Mouse (Mus musculus): Measurements from ENCODE around the gene Sirt4. TPM values are rescaled to one million over a fixed set of nuclear protein-coding genes. Genes with fewer than 3 reads are reported as not detected.

Sirt4 gene
- polyA plus RNA-seq, 1 experiment from 2014 or later: 15.7 TPM

DNA sequence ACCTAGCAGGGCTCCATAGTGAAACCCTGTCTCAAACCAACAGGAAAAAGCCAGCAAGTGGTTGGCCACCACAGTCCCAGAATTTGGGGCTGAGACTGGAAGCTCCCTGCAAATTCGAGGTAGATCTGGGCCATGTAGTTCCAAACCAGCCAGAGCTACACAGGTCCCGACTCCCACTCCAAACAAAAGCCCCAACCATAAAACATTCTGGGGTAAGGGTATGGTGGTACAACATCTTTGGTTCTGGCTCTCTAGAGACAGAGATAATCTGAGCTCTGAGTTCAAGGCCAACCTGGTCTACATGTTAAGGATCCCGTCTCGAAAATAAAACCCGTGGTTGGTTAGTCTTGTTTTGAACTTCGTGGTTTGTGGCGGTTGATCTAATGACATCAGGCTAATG, 28.7 kb downstream of the Sirt4 start:
- Histone ChIP-seq H3K27ac (ENCODE audit: low read length) (no peak overlapping the region), H3K9me3 (ENCODE audit: low read length) (no peaks in the 10 kb centered on the region), H3K4me3 (ENCODE audit: low read depth, low read length) (no peak overlapping the region), H3K4me2 (replicated peaks; ENCODE audit: low read depth, low read length) (no peak overlapping the region), H3K27me3 (replicated peaks; ENCODE audit: insufficient read depth, low read length) (no peaks in the 10 kb centered on the region), H3K9ac (replicated peaks; ENCODE audit: low read depth) (no peak overlapping the region), H3K4me1 (ENCODE audit: insufficient read depth, low read depth, low read length) (no peaks in the 10 kb centered on the region), H3K36me3 (ENCODE audit: insufficient read depth, low read length) (no peaks in the 10 kb centered on the region)
- WGBS: 76% methylated on average over 7 of the region's 7 CpGs
- no peak for TF ChIP-seq CTCF (IDR thresholded peaks at IDR 0.05)
- TF ChIP-seq EP300 (IDR thresholded peaks at IDR 0.05): no peak
- no peak for ATAC-seq
- no peak for DNase-seq (ENCODE audit: low spot score)

DNA sequence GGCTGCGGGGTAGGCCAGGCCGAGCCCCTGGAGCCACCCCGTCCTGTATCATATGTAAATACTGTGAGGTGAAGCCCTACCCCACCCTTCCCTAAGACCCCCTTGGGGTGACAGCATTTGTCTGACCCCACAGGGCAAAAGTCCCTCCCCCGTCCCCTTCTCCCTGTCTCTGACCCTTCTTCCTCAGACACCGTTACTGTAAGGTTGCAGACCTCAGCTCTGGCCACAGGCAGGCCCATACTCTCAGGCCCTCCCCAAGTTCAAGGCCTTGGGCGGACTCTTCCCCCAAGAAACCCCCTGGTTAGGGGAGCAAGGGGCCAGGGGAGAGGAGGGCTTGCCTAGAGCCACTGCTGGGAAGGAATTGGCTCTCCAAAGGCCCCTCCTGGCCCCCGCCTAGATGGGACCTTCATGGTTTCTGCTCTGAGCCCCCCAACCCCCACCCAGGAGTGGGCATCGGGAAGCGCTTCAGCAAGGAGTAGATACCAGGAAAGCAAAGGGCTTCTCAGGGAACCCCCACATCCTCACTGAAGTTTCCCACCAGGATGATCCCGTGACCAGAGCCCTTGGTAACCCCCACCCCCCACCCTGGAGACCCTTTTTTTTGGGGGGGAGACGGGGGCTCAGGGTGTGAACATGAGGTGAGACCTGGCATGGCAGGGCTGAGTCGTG, 30.0 kb downstream of the Sirt4 start:
- H3K4me2 ChIP-seq (replicated peaks; ENCODE audit: low read depth, low read length): no peak overlapping the region
- DNase-seq (ENCODE audit: low spot score) (no peak), ATAC-seq (no peak)
- H3K9me3 ChIP-seq (ENCODE audit: low read length): no peaks in the 10 kb centered on the region
- no peak for TF ChIP-seq EP300 (IDR thresholded peaks at IDR 0.05)
- no peak for TF ChIP-seq CTCF (IDR thresholded peaks at IDR 0.05)
- H3K27me3 ChIP-seq (replicated peaks; ENCODE audit: insufficient read depth, low read length): no peaks in the 10 kb centered on the region
- 76% methylated on average over 11 of the region's 12 CpGs for WGBS
- H3K36me3 ChIP-seq (ENCODE audit: insufficient read depth, low read length): no peaks in the 10 kb centered on the region
- H3K4me3 ChIP-seq (ENCODE audit: low read depth, low read length): no peak overlapping the region
- H3K9ac ChIP-seq (replicated peaks; ENCODE audit: low read depth): no peak overlapping the region
- H3K27ac ChIP-seq (ENCODE audit: low read length): no peak overlapping the region
- H3K4me1 ChIP-seq (ENCODE audit: insufficient read depth, low read depth, low read length): no peaks in the 10 kb centered on the region

DNA sequence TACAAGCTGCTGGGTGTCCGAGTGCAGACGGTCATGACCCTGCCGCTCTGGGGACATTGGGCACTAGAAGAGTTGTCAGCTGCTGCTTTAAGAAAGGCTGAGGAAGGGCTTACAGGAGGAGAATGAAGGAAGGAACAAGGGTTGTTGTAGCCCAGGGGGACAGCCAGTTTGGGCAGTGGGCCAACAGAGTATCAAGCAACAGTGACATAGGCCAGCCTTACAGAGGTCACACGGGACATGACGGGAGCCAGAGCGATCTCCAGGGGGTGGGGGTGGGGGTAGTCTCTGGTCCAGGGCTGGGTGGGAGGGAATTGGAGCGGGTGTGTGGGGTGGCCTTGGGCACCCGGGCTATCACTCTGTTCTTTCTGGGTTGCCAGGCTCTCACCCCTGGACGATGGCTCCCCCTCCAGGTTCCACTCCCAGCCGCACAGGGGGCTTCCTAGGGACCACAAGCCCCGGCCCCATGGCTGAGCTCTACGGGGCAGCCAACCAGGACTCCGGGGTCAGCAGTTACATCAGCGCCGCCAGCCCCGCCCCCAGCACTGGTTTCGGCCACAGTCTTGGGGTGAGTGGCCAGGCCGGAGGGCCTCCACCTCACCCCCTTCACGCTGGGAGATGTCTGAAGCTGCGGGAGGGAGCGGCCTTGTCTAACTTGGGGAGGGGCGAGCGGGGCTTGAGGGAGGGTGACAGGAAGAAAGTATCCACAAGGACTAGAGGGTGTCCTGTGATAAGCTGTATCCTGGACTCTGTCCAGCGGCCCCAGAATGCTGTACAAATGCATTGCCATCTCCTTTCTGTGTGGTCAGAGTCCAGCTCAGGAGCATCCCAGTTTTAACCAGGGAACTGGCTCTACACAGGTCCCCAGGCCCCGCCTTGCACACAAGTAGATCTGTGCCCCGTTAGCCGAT, 33.9 kb downstream of the Sirt4 start:
- no peak overlapping the region for H3K27ac ChIP-seq (ENCODE audit: low read length)
- no peaks in the 10 kb centered on the region for H3K4me1 ChIP-seq (ENCODE audit: insufficient read depth, low read depth, low read length)
- H3K36me3 ChIP-seq (ENCODE audit: insufficient read depth, low read length): no peaks in the 10 kb centered on the region
- no peak overlapping the region for H3K4me3 ChIP-seq (ENCODE audit: low read depth, low read length)
- H3K9ac ChIP-seq (replicated peaks; ENCODE audit: low read depth): no peak overlapping the region
- no peaks in the 10 kb centered on the region for H3K9me3 ChIP-seq (ENCODE audit: low read length)
- no peak overlapping the region for H3K4me2 ChIP-seq (replicated peaks; ENCODE audit: low read depth, low read length)
- 0 out of 2 replicates have a peak, but pooled peaks have one; percentile 8 for ATAC-seq
- H3K27me3 ChIP-seq (replicated peaks; ENCODE audit: insufficient read depth, low read length): no peaks in the 10 kb centered on the region
- no peak for TF ChIP-seq CTCF (IDR thresholded peaks at IDR 0.05)
- TF ChIP-seq EP300 (IDR thresholded peaks at IDR 0.05): no peak
- no peak for DNase-seq (ENCODE audit: low spot score)
- WGBS: 84% methylated on average over 26 of the region's 27 CpGs

DNA sequence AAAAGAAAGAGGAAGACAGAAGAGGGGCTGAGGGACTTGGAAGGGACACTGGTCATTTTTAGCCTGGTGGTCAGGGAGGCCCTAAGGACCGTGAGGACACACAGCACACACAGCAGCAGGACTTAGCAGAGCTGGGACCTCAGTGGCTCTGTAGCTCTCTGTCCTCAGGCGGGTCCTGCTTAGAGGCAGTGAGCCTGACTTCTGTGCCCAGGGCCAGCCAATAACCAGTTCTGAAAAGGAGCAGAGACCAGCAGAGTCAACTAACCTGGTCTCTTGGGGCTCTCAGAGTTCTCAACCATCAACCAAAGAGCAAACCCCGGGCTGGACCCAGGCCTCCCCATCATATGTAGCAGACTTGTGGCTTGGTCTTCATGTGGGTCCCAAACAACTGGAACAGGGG, 35.3 kb downstream of the Sirt4 start:
- H3K9me3 ChIP-seq (ENCODE audit: low read length): no peaks in the 10 kb centered on the region
- 76% methylated on average over 3 of the region's 3 CpGs for WGBS
- H3K4me1 ChIP-seq (ENCODE audit: insufficient read depth, low read depth, low read length): no peaks in the 10 kb centered on the region
- no peak overlapping the region for H3K9ac ChIP-seq (replicated peaks; ENCODE audit: low read depth)
- no peak overlapping the region for H3K4me2 ChIP-seq (replicated peaks; ENCODE audit: low read depth, low read length)
- ATAC-seq (no peak), DNase-seq (ENCODE audit: low spot score) (no peak)
- H3K27ac ChIP-seq (ENCODE audit: low read length): no peak overlapping the region
- no peak for TF ChIP-seq CTCF (IDR thresholded peaks at IDR 0.05)
- TF ChIP-seq EP300 (IDR thresholded peaks at IDR 0.05): no peak
- no peaks in the 10 kb centered on the region for H3K27me3 ChIP-seq (replicated peaks; ENCODE audit: insufficient read depth, low read length)
- H3K4me3 ChIP-seq (ENCODE audit: low read depth, low read length): no peak overlapping the region
- no peaks in the 10 kb centered on the region for H3K36me3 ChIP-seq (ENCODE audit: insufficient read depth, low read length)

DNA sequence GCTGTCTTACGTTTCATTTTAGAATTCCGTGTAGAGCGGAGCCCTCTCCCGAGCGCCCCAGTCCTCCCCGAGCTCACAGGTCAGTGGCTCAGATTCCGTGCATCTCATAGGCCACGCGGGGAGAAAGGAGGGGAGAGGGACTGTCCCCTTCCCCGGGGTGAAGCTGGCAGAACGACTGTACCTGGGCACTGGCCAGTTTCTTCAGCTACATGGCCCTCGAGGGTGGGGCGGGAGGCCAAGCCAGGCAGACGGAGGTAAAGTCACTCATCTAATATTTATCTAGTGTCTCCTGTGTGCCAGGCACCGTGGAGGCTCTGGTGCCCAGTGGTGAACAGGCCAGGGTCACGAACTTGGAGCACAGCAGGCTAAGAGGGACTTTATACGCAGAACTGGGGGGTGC, 37.4 kb downstream of the Sirt4 start:
- peak; percentile 33 for DNase-seq (ENCODE audit: low spot score)
- TF ChIP-seq CTCF (IDR thresholded peaks at IDR 0.05) (no peak), EP300 (IDR thresholded peaks at IDR 0.05) (no peak)
- Histone ChIP-seq H3K4me3 (ENCODE audit: low read depth, low read length) (no peak overlapping the region), H3K27ac (ENCODE audit: low read length) (no peak overlapping the region), H3K27me3 (replicated peaks; ENCODE audit: insufficient read depth, low read length) (no peaks in the 10 kb centered on the region), H3K4me1 (ENCODE audit: insufficient read depth, low read depth, low read length) (no peaks in the 10 kb centered on the region), H3K9me3 (ENCODE audit: low read length) (no peaks in the 10 kb centered on the region), H3K36me3 (ENCODE audit: insufficient read depth, low read length) (no peaks in the 10 kb centered on the region), H3K9ac (replicated peaks; ENCODE audit: low read depth) (no peak overlapping the region), H3K4me2 (replicated peaks; ENCODE audit: low read depth, low read length) (no peak overlapping the region)
- ATAC-seq: peak; percentile 48; the same call in 1 of the 2 replicates
- WGBS: 58% methylated on average over 15 of the region's 17 CpGs

DNA sequence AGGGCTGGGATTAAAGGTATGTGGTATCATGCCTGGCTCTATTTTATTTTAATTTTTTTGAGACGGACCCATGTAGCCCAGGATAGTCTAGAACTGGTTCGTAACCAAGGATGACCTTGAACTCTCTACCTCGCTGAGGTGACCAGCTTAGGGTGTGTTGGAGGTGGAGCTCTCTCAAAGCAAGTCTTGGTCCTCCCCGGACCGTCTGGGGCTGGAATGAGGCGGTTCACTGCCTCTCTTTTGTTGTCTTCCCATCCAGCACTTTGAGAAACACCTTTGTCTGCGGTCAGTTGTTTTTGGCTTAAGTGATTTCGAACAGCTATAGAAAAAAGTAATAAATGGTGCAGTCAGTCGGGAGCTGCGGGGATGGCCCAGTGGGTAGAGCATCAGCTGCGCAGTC, 40.4 kb downstream of the Sirt4 start:
- no peak for DNase-seq (ENCODE audit: low spot score)
- Histone ChIP-seq H3K36me3 (ENCODE audit: insufficient read depth, low read length) (no peaks in the 10 kb centered on the region), H3K9ac (replicated peaks; ENCODE audit: low read depth) (no peak overlapping the region), H3K4me2 (replicated peaks; ENCODE audit: low read depth, low read length) (no peak overlapping the region), H3K9me3 (ENCODE audit: low read length) (no peaks in the 10 kb centered on the region), H3K4me3 (ENCODE audit: low read depth, low read length) (no peak overlapping the region), H3K4me1 (ENCODE audit: insufficient read depth, low read depth, low read length) (no peaks in the 10 kb centered on the region), H3K27me3 (replicated peaks; ENCODE audit: insufficient read depth, low read length) (no peaks in the 10 kb centered on the region), H3K27ac (ENCODE audit: low read length) (no peak overlapping the region)
- TF ChIP-seq EP300 (IDR thresholded peaks at IDR 0.05) (no peak), CTCF (IDR thresholded peaks at IDR 0.05) (no peak)
- WGBS: 87% methylated on average over 11 of the region's 11 CpGs
- no peak for ATAC-seq
